8 mouse cellular contexts compared by ENCODE assay signal in the genomic region with DNA sequence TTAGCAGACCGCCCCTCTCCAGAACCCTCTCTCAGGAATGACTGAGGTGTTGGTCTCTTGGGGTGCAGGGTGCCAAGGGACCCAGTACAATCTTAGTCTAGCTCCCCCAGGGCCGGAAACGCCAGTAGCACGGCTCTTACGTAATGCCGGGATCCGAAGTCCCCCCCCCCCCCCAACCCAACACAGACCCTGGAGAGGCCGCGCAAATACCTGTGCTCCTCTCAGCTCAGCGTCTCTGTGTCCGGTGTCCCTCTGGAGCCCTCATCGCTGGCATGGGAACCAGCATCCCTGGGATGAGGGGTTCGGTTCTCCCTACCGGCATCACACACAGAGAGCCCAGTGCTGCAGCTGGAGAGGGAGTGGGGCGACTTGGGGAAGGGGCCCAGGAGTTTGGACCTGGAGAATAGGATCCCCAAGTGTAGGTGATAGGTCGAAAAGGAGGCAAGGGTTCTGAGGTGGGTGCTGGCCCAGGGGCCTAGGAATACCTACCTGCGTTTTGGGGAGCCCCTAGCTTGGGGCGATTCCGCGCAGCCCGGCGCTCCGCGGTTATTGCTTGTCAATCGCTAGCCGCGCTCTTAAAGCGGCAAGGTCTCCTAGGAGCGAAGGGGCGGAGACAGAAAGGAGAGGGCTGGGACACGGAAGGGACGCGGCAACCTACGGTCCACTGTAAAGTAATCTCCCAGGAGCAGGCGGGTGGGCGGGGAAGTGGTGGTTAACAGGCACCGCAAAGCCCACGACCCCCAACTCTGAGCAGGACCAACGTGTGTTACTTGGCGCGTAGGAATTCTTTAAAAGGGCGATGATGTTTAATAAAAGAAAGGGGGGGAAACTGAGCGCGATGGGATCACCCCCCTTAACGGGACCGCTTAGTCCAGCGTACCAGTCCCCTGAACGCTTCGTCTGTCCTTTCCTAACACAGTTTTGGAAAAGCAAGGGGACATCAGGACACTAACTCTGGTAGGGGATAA. TPM values are rescaled to one million over a fixed set of nuclear protein-coding genes. Genes with fewer than 3 reads are reported as not detected.
DNase-seq lines count a peak whose midpoint lies in the region; ATAC-seq and TF ChIP-seq lines count a peak whose summit lies in the region.

A gene (minus strand): TSS at position 585 of the 968 bp plus-strand sequence.

- no peak for TF ChIP-seq EP300 in heart, adult 2 months (IDR thresholded peaks at IDR 0.05; ENCODE audit: insufficient read depth, low read depth, low read length)

- no peaks in the 10 kb centered on the region for H3K27me3 ChIP-seq in embryonic facial prominence, embryonic 13.5 days
- H3K27me3 ChIP-seq in heart, adult 2 months (ENCODE audit: control insufficient read depth, insufficient read depth, low read length) = no peaks in the 10 kb centered on the region
- no peaks in the 10 kb centered on the region for H3K27me3 ChIP-seq in kidney, adult 2 months (replicated peaks; ENCODE audit: control insufficient read depth, insufficient read depth, low read length)
- H3K27me3 ChIP-seq in limb, embryonic 15.5 days = no peaks in the 10 kb centered on the region
- H3K27me3 ChIP-seq in midbrain, embryonic 15.5 days (replicated peaks) = no peaks in the 10 kb centered on the region

- no peaks in the 10 kb centered on the region for H3K79me2 ChIP-seq in heart, adult 2 months (replicated peaks; ENCODE audit: control insufficient read depth, insufficient read depth, low read length)

- peak within 1 kb of the TSS; percentile 90 for H3K4me3 ChIP-seq in bone marrow, adult 2 months (replicated peaks; ENCODE audit: control insufficient read depth, low read depth, low read length)
- H3K4me3 ChIP-seq in embryonic facial prominence, embryonic 13.5 days = peak within 1 kb of the TSS; percentile 69
- H3K4me3 ChIP-seq in heart, adult 2 months = peak within 1 kb of the TSS; percentile 85
- peak within 1 kb of the TSS; percentile 77 for H3K4me3 ChIP-seq in kidney, adult 2 months (ENCODE audit: insufficient read depth, low read depth, low read length)
- peak within 1 kb of the TSS; percentile 68 for H3K4me3 ChIP-seq in limb, embryonic 15.5 days
- H3K4me3 ChIP-seq in midbrain, embryonic 15.5 days = peak within 1 kb of the TSS; percentile 69

- no peak for TF ChIP-seq CTCF in bone marrow, adult 2 months (IDR thresholded peaks at IDR 0.05; ENCODE audit: control insufficient read depth, insufficient read depth, low read length)
- no peak for TF ChIP-seq CTCF in heart, adult 2 months (IDR thresholded peaks at IDR 0.05)
- TF ChIP-seq CTCF in kidney, adult 2 months (conservative IDR thresholded peaks at IDR 0.05; ENCODE audit: insufficient read depth, insufficient read length, low read depth, low read length) = no peak

- peak within 1 kb of the TSS; percentile 51 for H3K27ac ChIP-seq in bone marrow, adult 2 months (ENCODE audit: control insufficient read depth, insufficient read depth, low read depth, low read length, poor library complexity)
- peak within 1 kb of the TSS; percentile 93 for H3K27ac ChIP-seq in embryonic facial prominence, embryonic 13.5 days
- H3K27ac ChIP-seq in heart, adult 2 months = peak within 1 kb of the TSS; percentile 44
- peak within 1 kb of the TSS; percentile 39; the same call in 1 of the 2 replicates for H3K27ac ChIP-seq in kidney, adult 2 months (ENCODE audit: insufficient read depth, low read depth, low read length)
- H3K27ac ChIP-seq in limb, embryonic 15.5 days = peak within 1 kb of the TSS; percentile 89
- peak within 1 kb of the TSS; percentile 99 for H3K27ac ChIP-seq in midbrain, embryonic 15.5 days

- intact Hi-C loops in heart, adult 2 months (cut with DNase I) = loop anchor here (1.0 kb wide), 1 partner anchor 27 kb away; no protein-coding TSS in a partner anchor

- peak; percentile 85; the same call in 1 of the 2 replicates for TF ChIP-seq POLR2A in bone marrow, adult 2 months (IDR thresholded peaks at IDR 0.05; ENCODE audit: borderline replicate concordance, control insufficient read depth, low read depth, low read length)
- TF ChIP-seq POLR2A in heart, adult 2 months (IDR thresholded peaks at IDR 0.05; ENCODE audit: insufficient read depth, low read depth, low read length) = peak; percentile 62
- no peak for TF ChIP-seq POLR2A in kidney, adult 2 months (IDR thresholded peaks at IDR 0.05; ENCODE audit: low read depth, low read length)

- under 1% methylated on average over 49 of the region's 49 CpGs for WGBS in bone marrow, adult 2 months
- under 1% methylated on average over 49 of the region's 49 CpGs for WGBS in embryonic facial prominence, embryonic 13.5 days
- WGBS in heart, adult 2 months = 1% methylated on average over 49 of the region's 49 CpGs
- WGBS in kidney, adult 2 months = under 1% methylated on average over 49 of the region's 49 CpGs
- WGBS in limb, embryonic 15.5 days = under 1% methylated on average over 49 of the region's 49 CpGs
- WGBS in midbrain, embryonic 15.5 days = under 1% methylated on average over 46 of the region's 49 CpGs

- H3K36me3 ChIP-seq in embryonic facial prominence, embryonic 13.5 days = 0 out of 2 replicates have a peak, but pooled peaks cover 3% of the 10 kb centered on the region
- no peaks in the 10 kb centered on the region for H3K36me3 ChIP-seq in heart, adult 2 months (ENCODE audit: control insufficient read depth, insufficient read depth, low read length)
- no peaks in the 10 kb centered on the region for H3K36me3 ChIP-seq in kidney, adult 2 months (ENCODE audit: control insufficient read depth, insufficient read depth, low read length)
- H3K36me3 ChIP-seq in limb, embryonic 15.5 days = no peaks in the 10 kb centered on the region
- H3K36me3 ChIP-seq in midbrain, embryonic 15.5 days (replicated peaks) = no peaks in the 10 kb centered on the region

- peak; percentile 23 for ATAC-seq in CD4-positive, CD25-positive, alpha-beta regulatory T cell, adult 4 months
- peak; percentile 39 for ATAC-seq in embryonic facial prominence, embryonic 13.5 days (ENCODE audit: insufficient number of reproducible peaks, insufficient read depth, low FRiP score, low TSS enrichment, low read depth)
- peak; percentile 32; the same call in 1 of the 2 replicates for ATAC-seq in limb, embryonic 15.5 days (ENCODE audit: insufficient number of reproducible peaks, low FRiP score, low TSS enrichment, low read depth)
- ATAC-seq in midbrain, embryonic 15.5 days (replicated peaks) = peak; percentile 48

- H3K9me3 ChIP-seq in embryonic facial prominence, embryonic 13.5 days = no peaks in the 10 kb centered on the region
- no peaks in the 10 kb centered on the region for H3K9me3 ChIP-seq in limb, embryonic 15.5 days
- no peaks in the 10 kb centered on the region for H3K9me3 ChIP-seq in midbrain, embryonic 15.5 days

- no peaks in the 10 kb centered on the region for H3K4me1 ChIP-seq in bone marrow, adult 2 months (ENCODE audit: control insufficient read depth, insufficient read depth, low read length)
- peaks cover 22% of the 10 kb centered on the region for H3K4me1 ChIP-seq in embryonic facial prominence, embryonic 13.5 days
- H3K4me1 ChIP-seq in heart, adult 2 months (ENCODE audit: control insufficient read depth, insufficient read depth, low read length) = no peaks in the 10 kb centered on the region; the same call in 1 of the 2 replicates
- H3K4me1 ChIP-seq in kidney, adult 2 months (ENCODE audit: control insufficient read depth, insufficient read depth, low read length) = no peaks in the 10 kb centered on the region
- H3K4me1 ChIP-seq in limb, embryonic 15.5 days = peaks cover 26% of the 10 kb centered on the region
- peaks cover 36% of the 10 kb centered on the region for H3K4me1 ChIP-seq in midbrain, embryonic 15.5 days

- H3K9ac ChIP-seq in embryonic facial prominence, embryonic 13.5 days = peak within 1 kb of the TSS; percentile 71
- peak within 1 kb of the TSS; percentile 63 for H3K9ac ChIP-seq in heart, adult 2 months (ENCODE audit: low read depth, low read length)
- H3K9ac ChIP-seq in limb, embryonic 15.5 days = peak within 1 kb of the TSS; percentile 58
- H3K9ac ChIP-seq in midbrain, embryonic 15.5 days = peak within 1 kb of the TSS; percentile 68

- peak within 1 kb of the TSS; percentile 90 for H3K4me2 ChIP-seq in embryonic facial prominence, embryonic 13.5 days
- H3K4me2 ChIP-seq in limb, embryonic 15.5 days = peak within 1 kb of the TSS; percentile 92
- H3K4me2 ChIP-seq in midbrain, embryonic 15.5 days = peak within 1 kb of the TSS; percentile 91

- DNase-seq in heart, adult 2 months = peak; percentile 76 to 77
- DNase-seq in kidney, adult 2 months = peak; percentile 66
- DNase-seq in spleen, postnatal 4 days (ENCODE audit: low spot score in 2 of 2) = peak; percentile 87 to 89

RNA-seq across cellular contexts. Expression of the gene that starts here (rescaled TPM):
- polyA plus RNA-seq in CD4-positive, CD25-positive, alpha-beta regulatory T cell, adult 4 months (2017; shearing (Covaris generic)) = 1 to 10 TPM; 1.3 to 3.6 TPM
- 11.9 and 18.2 TPM in 2 replicates for polyA plus RNA-seq in bone marrow, adult 2 months (2011; ENCODE audit: insufficient read depth, insufficient read length, low replicate concordance, missing spikeins)
- 9.8 and 10.3 TPM in 2 replicates for polyA plus RNA-seq in embryonic facial prominence, embryonic 13.5 days (2015; fragmentation: Nextera tagmentation; extraction: Ambion mirVana)
- 1 to 10 TPM; 2.3 to 2.6 TPM for total RNA-seq in heart, adult 2 months (2021)
- polyA plus RNA-seq in heart, adult 2 months (2012; rRNA removed) = 5.3 and 5.6 TPM in 2 replicates
- 4.9 and 5.9 TPM in 2 replicates for polyA plus RNA-seq in kidney, adult 2 months (2012; rRNA removed)
- polyA plus RNA-seq in limb, embryonic 15.5 days (2015; fragmentation: Nextera tagmentation; extraction: Ambion mirVana) = 7.5 and 8.8 TPM in 2 replicates
- polyA plus RNA-seq in midbrain, embryonic 15.5 days (2015; fragmentation: Nextera tagmentation; extraction: Ambion mirVana) = 33.4 and 36.4 TPM in 2 replicates

Comparison
In these comparisons a context has a peak if more than half of its experiments do, and no peak if none do; other contexts are left out.
1. Peak in every context shown above with its lines: DNase-seq, ATAC-seq, H3K4me3 ChIP-seq and H3K27ac ChIP-seq.
2. H3K27ac ChIP-seq: peak in every context shown above with its lines; median percentile 99 in midbrain, embryonic 15.5 days; 93 in embryonic facial prominence, embryonic 13.5 days; 89 in limb, embryonic 15.5 days; 51 in bone marrow, adult 2 months; 44 in heart, adult 2 months; 39 in kidney, adult 2 months.